In the genomic region with DNA sequence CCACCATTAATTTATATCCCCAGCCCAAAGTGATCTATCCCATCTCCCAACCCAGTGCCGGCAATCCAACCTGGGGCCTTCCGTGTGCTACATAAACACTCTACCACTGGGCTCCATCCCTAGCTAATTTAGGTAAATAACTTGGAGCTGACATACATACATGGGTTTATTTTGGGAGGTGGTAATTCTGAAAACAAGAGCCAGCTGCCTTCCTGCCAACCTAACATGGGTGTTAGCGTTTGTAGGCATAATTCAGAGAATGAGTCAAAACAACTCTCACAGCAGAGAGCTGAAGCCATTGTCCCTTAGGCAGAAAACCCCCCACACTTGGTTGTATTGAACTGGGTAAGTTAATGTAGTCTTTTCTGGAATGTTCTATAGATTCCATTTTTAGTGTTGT, we compare ENCODE assay signal across 32 mouse cellular contexts. TPM values are rescaled to one million over a fixed set of nuclear protein-coding genes. Genes with fewer than 3 reads are reported as not detected.
DNase-seq lines count a peak whose midpoint lies in the region; ATAC-seq and TF ChIP-seq lines count a peak whose summit lies in the region.
"Had no signal": no experiment of that assay in that cellular context is flagged by ENCODE, and none has a peak within 500 bp of the region (broad histone marks: within the 10 kb centered on the region; RNA-seq: fewer than 3 reads in every experiment).

No protein-coding gene starts in this region.

- no peaks in the 10 kb centered on the region for H3K9me3 ChIP-seq in forebrain, postnatal 0 days (ENCODE audit: low read length)
- H3K9me3 ChIP-seq in forebrain, embryonic 13.5 days (replicated peaks) = no peaks in the 10 kb centered on the region
- H3K9me3 ChIP-seq: heart, embryonic 13.5 days; liver, embryonic 12.5 days; stomach, embryonic 15.5 days had no signal

- TF ChIP-seq CTCF in forebrain, postnatal 0 days (IDR thresholded peaks at IDR 0.05; ENCODE audit: low read depth) = no peak
- TF ChIP-seq CTCF in heart, adult 2 months (IDR thresholded peaks at IDR 0.05) = no peak

- no peak overlapping the region for H3K27ac ChIP-seq in forebrain, postnatal 0 days (ENCODE audit: low read depth, low read length)
- H3K27ac ChIP-seq in forebrain, embryonic 13.5 days = no peak overlapping the region
- 0 out of 2 replicates have a peak overlapping the region, but pooled peaks have one; percentile 6 for H3K27ac ChIP-seq in heart, adult 2 months
- H3K27ac ChIP-seq: heart, embryonic 13.5 days; hindbrain, embryonic 14.5 days; liver, embryonic 12.5 days; stomach, embryonic 15.5 days had no signal

- H3K27me3 ChIP-seq in forebrain, postnatal 0 days (ENCODE audit: insufficient read depth, low read length) = no peaks in the 10 kb centered on the region
- no peaks in the 10 kb centered on the region for H3K27me3 ChIP-seq in forebrain, embryonic 13.5 days
- H3K27me3 ChIP-seq in heart, adult 2 months (ENCODE audit: control insufficient read depth, insufficient read depth, low read length) = no peaks in the 10 kb centered on the region
- H3K27me3 ChIP-seq: CH12.LX; heart, embryonic 13.5 days; liver, embryonic 12.5 days; stomach, embryonic 15.5 days had no signal

- no peak overlapping the region for H3K9ac ChIP-seq in forebrain, postnatal 0 days
- H3K9ac ChIP-seq in forebrain, embryonic 13.5 days = no peak overlapping the region
- H3K9ac ChIP-seq in heart, adult 2 months (ENCODE audit: low read depth, low read length) = no peak overlapping the region
- H3K9ac ChIP-seq: heart, embryonic 13.5 days; hindbrain, embryonic 14.5 days; liver, embryonic 12.5 days; liver, postnatal 0 days; stomach, embryonic 15.5 days had no signal

- no peak overlapping the region for H3K4me3 ChIP-seq in forebrain, postnatal 0 days (ENCODE audit: low read depth, low read length)
- H3K4me3 ChIP-seq in forebrain, embryonic 13.5 days = no peak overlapping the region
- H3K4me3 ChIP-seq in heart, adult 2 months = no peak overlapping the region
- H3K4me3 ChIP-seq: erythroblast, embryonic 14.5 days; heart, embryonic 13.5 days; liver, embryonic 12.5 days; stomach, embryonic 15.5 days had no signal

- WGBS in forebrain, postnatal 0 days = 70% methylated on average over 3 of the region's 3 CpGs
- WGBS in forebrain, embryonic 13.5 days = 88% methylated on average over 3 of the region's 3 CpGs
- WGBS in heart, adult 2 months = 59% methylated on average over 3 of the region's 3 CpGs

- no peak overlapping the region for H3K4me2 ChIP-seq in forebrain, postnatal 0 days (ENCODE audit: low read depth)
- H3K4me2 ChIP-seq in forebrain, embryonic 13.5 days = no peak overlapping the region
- H3K4me2 ChIP-seq: heart, embryonic 13.5 days; hindbrain, embryonic 14.5 days; liver, embryonic 12.5 days; midbrain, embryonic 11.5 days; stomach, embryonic 15.5 days had no signal

- no peak for TF ChIP-seq POLR2A in heart, adult 2 months (IDR thresholded peaks at IDR 0.05; ENCODE audit: insufficient read depth, low read depth, low read length)

- H3K79me2 ChIP-seq in heart, adult 2 months (replicated peaks; ENCODE audit: control insufficient read depth, insufficient read depth, low read length) = no peaks in the 10 kb centered on the region

- no peak for TF ChIP-seq EP300 in heart, adult 2 months (IDR thresholded peaks at IDR 0.05; ENCODE audit: insufficient read depth, low read depth, low read length)

- no peak for ATAC-seq in forebrain, postnatal 0 days
- no peak for ATAC-seq in forebrain, embryonic 13.5 days
- ATAC-seq: activated CD4-positive, CD25-positive, alpha-beta regulatory T cell, adult 4 months; intestine, postnatal 0 days; liver, embryonic 12.5 days; liver, postnatal 0 days; midbrain, embryonic 16.5 days had no signal

- peaks cover 4% of the 10 kb centered on the region for H3K4me1 ChIP-seq in forebrain, postnatal 0 days (ENCODE audit: insufficient read depth)
- no peaks in the 10 kb centered on the region for H3K4me1 ChIP-seq in forebrain, embryonic 13.5 days
- peaks cover 9% of the 10 kb centered on the region for H3K4me1 ChIP-seq in heart, adult 2 months (ENCODE audit: control insufficient read depth, insufficient read depth, low read length)

- no peaks in the 10 kb centered on the region for H3K36me3 ChIP-seq in forebrain, postnatal 0 days (ENCODE audit: insufficient read depth)
- H3K36me3 ChIP-seq in forebrain, embryonic 13.5 days (ENCODE audit: poor library complexity, severe bottlenecking) = no peaks in the 10 kb centered on the region
- H3K36me3 ChIP-seq in heart, adult 2 months (ENCODE audit: control insufficient read depth, insufficient read depth, low read length) = peaks cover 4% of the 10 kb centered on the region; the same call in 1 of the 2 replicates
- H3K36me3 ChIP-seq: heart, embryonic 13.5 days; liver, embryonic 12.5 days; stomach, embryonic 15.5 days had no signal

- intact Hi-C loops in heart, adult 2 months (cut with DNase I) = no loop called here

- DNase-seq in forebrain, postnatal 0 days = peak; percentile 35
- no peak for DNase-seq in heart, adult 2 months
- DNase-seq in heart, adult 9 months (ENCODE audit: low spot score in 2 of 2) = no peak
- DNase-seq in right cerebral cortex, adult 18-20 months = peak; percentile 54
- DNase-seq in right cerebral cortex, postnatal 25 days = no peak
- peak; percentile 82 for DNase-seq in telencephalon, adult 2 months (ENCODE audit: low read depth, low spot score)
- DNase-seq in c-Kit-positive CD71-positive TER-119-positive erythroid progenitor cells, embryonic 14.5 days (ENCODE audit: low spot score) = no peak
- DNase-seq: adrenal gland, adult 2 months; adrenal gland, postnatal 36 days; cerebellum, adult 9-10 months; gastrocnemius, postnatal 10 days; heart, postnatal 10 days; kidney, adult 9 months; kidney, postnatal 10 days; layer of hippocampus, adult 9-11 months; liver, postnatal 0 days; lung, postnatal 36 days; thymus, adult 2 months; thymus, postnatal 36 days had no signal

RNA-seq across cellular contexts. Expression of a gene that starts 12.6 kb away (rescaled TPM):
- total RNA-seq in forebrain, postnatal 0 days (2014; rRNA removed) = 64.9 and 75.5 TPM in 2 replicates
- polyA plus RNA-seq in forebrain, postnatal 0 days (2015; fragmentation: Nextera tagmentation; extraction: Ambion mirVana) = 84.9 and 101 TPM in 2 replicates
- polyA plus RNA-seq in forebrain, embryonic 13.5 days (2015; fragmentation: Nextera tagmentation; extraction: Ambion mirVana) = 91.9 and 95.2 TPM in 2 replicates
- total RNA-seq in heart, adult 2 months (2021) = 10 to 100 TPM; 77.3 to 88.3 TPM
- 33.1 and 40.6 TPM in 2 replicates for polyA plus RNA-seq in heart, adult 2 months (2012; rRNA removed)

RNA-seq across cellular contexts. Expression of a gene that starts 26.9 kb away (rescaled TPM):
- total RNA-seq in forebrain, postnatal 0 days (2014; rRNA removed) = 81.9 and 84.2 TPM in 2 replicates
- 179 and 215 TPM in 2 replicates for polyA plus RNA-seq in forebrain, postnatal 0 days (2015; fragmentation: Nextera tagmentation; extraction: Ambion mirVana)
- 28.0 and 32.5 TPM in 2 replicates for polyA plus RNA-seq in forebrain, embryonic 13.5 days (2015; fragmentation: Nextera tagmentation; extraction: Ambion mirVana)
- 1 to 10 TPM; 5.3 to 7.5 TPM for total RNA-seq in heart, adult 2 months (2021)
- 4.4 and 4.7 TPM in 2 replicates for polyA plus RNA-seq in heart, adult 2 months (2012; rRNA removed)
- total RNA-seq: common myeloid progenitor, adult 5-6 weeks; granulocyte monocyte progenitor cell, adult 5-6 weeks had no signal
- polyA plus RNA-seq: activated CD4-positive, CD25-positive, alpha-beta regulatory T cell, adult 4 months; erythroblast, embryonic 14.5 days; liver, embryonic 12.5 days had no signal

Comparison
In these comparisons a context has a peak if more than half of its experiments do, and no peak if none do; other contexts are left out.
1. DNase-seq: peak in forebrain, postnatal 0 days (single experiment), right cerebral cortex, adult 18-20 months (single experiment) and telencephalon, adult 2 months (single experiment); none in heart, adult 2 months (0 of 2), heart, adult 9 months (0 of 2), right cerebral cortex, postnatal 25 days (single experiment) and c-Kit-positive CD71-positive TER-119-positive erythroid progenitor cells, embryonic 14.5 days (single experiment).